Mouse (Mus musculus): Measurements from ENCODE around the gene Dlg1.
A peak's percentile ranks its signal among the peaks of the same experiment; 100 is the strongest.

Gene Dlg1

GRCm38 (mm10) chr16:31663379-31664286, at the start of gene Dlg1:
Gene Dlg1 (plus strand): TSS chr16:31663443.
- peak; percentile 77 to 82 for DNase-seq

- DNase-seq = no peak
Observed at GRCm38 (mm10) chr16:31616382-31616781, 46.9 kb upstream of the Dlg1 start.

GRCm38 (mm10) chr16:31617128-31617527, 46.1 kb upstream of the Dlg1 start:
- DNase-seq = no peak

- DNase-seq = no peak
Observed at GRCm38 (mm10) chr16:31617823-31618371, 45.3 kb upstream of the Dlg1 start.

- DNase-seq = no peak
Observed at GRCm38 (mm10) chr16:31618671-31619070, 44.6 kb upstream of the Dlg1 start.

GRCm38 (mm10) chr16:31619675-31620335, 43.4 kb upstream of the Dlg1 start:
- no peak for DNase-seq

- no peak for DNase-seq
Observed at GRCm38 (mm10) chr16:31622356-31622755, 40.9 kb upstream of the Dlg1 start.

GRCm38 (mm10) chr16:31623136-31623535, 40.1 kb upstream of the Dlg1 start:
- DNase-seq = no peak

GRCm38 (mm10) chr16:31624749-31625148, 38.5 kb upstream of the Dlg1 start:
- DNase-seq = no peak

GRCm38 (mm10) chr16:31626331-31626730, 36.9 kb upstream of the Dlg1 start:
- DNase-seq = no peak

- no peak for DNase-seq
Observed at GRCm38 (mm10) chr16:31630381-31630780, 32.9 kb upstream of the Dlg1 start.

GRCm38 (mm10) chr16:31631046-31631445, 32.2 kb upstream of the Dlg1 start:
- no peak for DNase-seq

- no peak for DNase-seq
Observed at GRCm38 (mm10) chr16:31634371-31634770, 28.9 kb upstream of the Dlg1 start.

- no peak for DNase-seq
Observed at GRCm38 (mm10) chr16:31638393-31638792, 24.9 kb upstream of the Dlg1 start.

GRCm38 (mm10) chr16:31639946-31640345, 23.3 kb upstream of the Dlg1 start:
- no peak for DNase-seq

GRCm38 (mm10) chr16:31641776-31642175, 21.5 kb upstream of the Dlg1 start:
- DNase-seq = no peak

- DNase-seq = no peak
Observed at GRCm38 (mm10) chr16:31647221-31647620, 16.0 kb upstream of the Dlg1 start.

GRCm38 (mm10) chr16:31650788-31651187, 12.5 kb upstream of the Dlg1 start:
- DNase-seq = no peak

GRCm38 (mm10) chr16:31651541-31651940, 11.7 kb upstream of the Dlg1 start:
- no peak for DNase-seq

- no peak for DNase-seq
Observed at GRCm38 (mm10) chr16:31652115-31652843, 11.0 kb upstream of the Dlg1 start.

GRCm38 (mm10) chr16:31653616-31654015, 9.6 kb upstream of the Dlg1 start:
- no peak for DNase-seq

- no peak for DNase-seq
Observed at GRCm38 (mm10) chr16:31654021-31654420, 9.2 kb upstream of the Dlg1 start.

- no peak for DNase-seq
Observed at GRCm38 (mm10) chr16:31655531-31655930, 7.7 kb upstream of the Dlg1 start.

Measured in spleen, adult 18-20 months (tissue).